Mouse (Mus musculus) heart, postnatal 14 days (tissue): ENCODE measurements around the gene Wnt8b. TPM values are rescaled to one million over a fixed set of nuclear protein-coding genes. Genes with fewer than 3 reads are reported as not detected.
"Not testable (repeated sequence)": the region's sequence is repeated elsewhere in the genome, so short reads cannot be mapped to it uniquely, and the experiment has no call there.

Source experiments
- DNase-seq, 2 experiments: peaks; one replicate each; pipeline ENCODE4 v3.0.0; 2021 to 2022
- intact Hi-C: fragments of 180-260 bp; cut with DNase I; formaldehyde crosslinking; loops from one replicate; pipeline ENCODE4 v1.15.1; 2025
- long read RNA-seq, 2 experiments: library from polyadenylated mRNA; stranded (forward); transcript quantifications; one replicate each; pipeline ENCODE4 v2.0.0; 2021
- total RNA-seq, 2 experiments: library from RNA; stranded (reverse); gene quantifications; 2 replicates each; pipeline ENCODE4 v1.2.3; 2021

The Wnt8b gene
- not detected for total RNA-seq
- long read RNA-seq, experiment 1: 0 reads
- long read RNA-seq, experiment 2: 0 reads

DNA sequence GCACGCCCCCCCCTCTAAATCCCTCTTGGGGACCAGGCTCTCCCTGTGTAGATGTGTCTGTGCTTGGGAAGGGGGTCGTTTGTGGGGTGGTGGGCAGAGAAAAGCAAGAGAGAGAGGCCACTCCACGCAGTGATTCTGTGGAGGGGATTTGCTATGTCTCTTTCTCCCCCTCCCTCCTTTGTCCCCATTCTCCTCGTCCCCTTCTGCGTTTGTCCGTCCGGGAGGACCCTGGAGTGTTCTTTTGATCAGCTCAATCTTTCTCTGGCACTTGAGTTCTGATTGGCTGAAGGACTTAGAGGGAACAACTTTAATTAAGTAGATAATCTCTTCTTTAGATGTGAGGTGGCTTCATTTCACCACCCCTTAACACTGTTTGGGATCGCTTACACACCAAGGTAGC is at the start of gene Wnt8b:
Wnt8b (plus strand) TSS at position 345 of the 400 bp plus-strand sequence.
- intact Hi-C loops: no loop called here
- DNase-seq: no peak

DNA sequence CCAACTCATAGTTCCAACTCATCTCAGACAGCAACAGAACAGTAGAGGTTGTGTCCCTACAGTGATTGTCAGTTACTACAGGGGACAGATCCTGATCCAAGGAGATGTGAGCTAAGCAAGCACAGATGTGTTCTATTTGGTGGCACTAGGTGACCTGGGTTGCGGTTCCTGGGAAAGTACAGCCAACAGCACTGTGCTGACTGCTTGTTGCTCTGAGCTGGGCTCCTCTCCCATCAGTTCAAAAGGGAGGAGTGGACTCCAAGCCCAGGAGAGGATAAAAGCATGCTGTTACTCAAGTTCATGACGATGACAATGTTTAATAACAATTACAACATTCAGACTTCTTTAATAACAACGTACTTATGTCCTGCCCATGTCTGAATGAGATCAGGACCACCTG is 47.5 kb upstream of the Wnt8b start:
- intact Hi-C loops: no loop called here
- DNase-seq: peak in 1 of 2 experiments; percentile 13

DNA sequence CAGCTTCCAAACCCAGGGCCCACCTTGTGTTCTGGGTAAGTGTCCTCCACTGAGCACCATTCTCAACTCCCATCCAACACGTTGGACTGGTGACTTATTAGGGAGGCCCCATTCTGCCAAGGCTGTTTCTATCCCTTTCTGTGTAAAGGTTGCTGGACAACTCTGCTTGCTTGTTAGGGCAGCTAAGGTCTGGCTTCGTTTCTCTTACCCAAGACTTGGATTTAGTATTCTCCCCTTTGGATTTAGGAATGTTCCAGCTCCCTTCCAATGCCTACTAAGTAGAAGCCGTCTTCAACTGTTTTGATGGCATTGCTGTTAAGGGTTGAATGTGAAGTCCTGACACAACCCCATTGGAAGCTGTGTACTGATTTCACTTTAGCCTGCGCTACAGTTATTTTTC is 45.3 kb upstream of the Wnt8b start:
- no peak for DNase-seq
- intact Hi-C loops: no loop called here

DNA sequence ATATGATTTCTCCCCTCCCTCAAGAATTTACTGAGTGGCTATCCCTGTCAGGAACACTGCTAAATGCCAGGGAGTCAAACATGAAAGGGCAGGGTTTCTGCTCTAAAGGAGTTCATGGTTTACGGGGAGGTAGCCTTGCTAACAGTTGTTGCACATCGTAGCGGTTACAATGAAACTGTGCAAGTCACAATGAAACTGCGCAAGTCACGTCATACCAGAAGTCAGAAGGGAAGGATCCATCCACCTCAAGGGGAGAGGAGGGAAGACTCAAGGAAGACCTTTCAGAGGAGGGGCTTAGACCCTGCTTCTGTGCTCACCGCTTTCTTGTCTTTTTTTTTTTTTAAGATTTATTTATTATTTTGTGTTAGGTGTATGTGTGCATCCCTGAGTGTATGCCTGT is 38.4 kb upstream of the Wnt8b start:
- intact Hi-C loops: no loop called here
- no peak for DNase-seq

DNA sequence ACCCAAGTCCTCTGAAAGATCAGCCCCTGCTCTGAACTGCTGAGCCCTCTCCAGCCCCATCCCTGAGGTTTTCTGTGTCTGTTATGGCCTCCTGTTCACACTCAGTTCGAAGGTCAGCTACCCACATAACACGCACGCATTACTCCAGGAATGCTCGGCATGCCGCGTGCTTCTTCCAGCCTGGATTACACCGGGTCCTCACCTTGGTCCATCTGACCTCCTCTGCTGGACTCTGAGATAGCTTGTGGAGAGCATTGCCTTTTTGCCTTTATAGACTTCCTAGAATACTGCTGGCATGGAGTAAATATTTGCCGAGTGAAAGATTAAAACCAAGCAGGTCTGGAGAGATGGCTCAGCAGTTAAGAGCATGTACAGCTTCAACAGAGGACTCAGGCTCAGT is 37.9 kb upstream of the Wnt8b start:
- DNase-seq: no peak
- intact Hi-C loops: no loop called here

DNA sequence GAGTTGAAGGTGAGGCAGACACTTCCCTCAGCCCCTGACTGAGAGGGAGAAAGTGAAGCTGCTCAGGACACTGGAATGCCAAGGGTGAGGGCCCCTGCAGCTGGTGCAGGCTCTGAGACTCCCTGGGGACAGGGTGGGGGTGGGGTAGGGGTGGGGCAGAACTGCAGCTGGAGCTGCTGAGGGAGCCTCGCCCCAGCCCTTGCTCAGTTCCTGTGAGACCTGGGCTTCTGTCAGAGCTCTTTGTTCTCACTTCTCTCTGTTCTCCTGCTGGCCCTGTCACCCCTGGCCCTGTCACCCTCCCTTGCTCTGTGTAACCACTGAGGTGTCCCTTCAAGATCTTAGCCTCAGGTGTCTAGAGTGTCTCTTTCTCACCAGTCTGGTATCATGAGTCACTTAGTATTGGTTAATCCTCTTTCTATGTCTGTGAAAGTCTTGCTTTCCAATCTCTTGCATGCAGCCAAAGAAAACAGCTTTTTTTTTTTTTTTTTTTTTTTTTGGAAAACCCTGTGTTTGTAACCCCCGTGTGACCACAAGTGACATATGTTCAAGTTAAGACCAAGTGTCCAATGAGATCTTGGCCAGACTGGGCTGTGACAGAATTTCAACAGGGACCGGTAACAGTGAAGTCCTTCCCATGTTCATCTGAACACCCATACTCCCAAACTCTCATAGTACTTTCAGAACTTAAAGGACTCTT is 35.8 kb upstream of the Wnt8b start:
- intact Hi-C loops: no loop called here
- no peak for DNase-seq

DNA sequence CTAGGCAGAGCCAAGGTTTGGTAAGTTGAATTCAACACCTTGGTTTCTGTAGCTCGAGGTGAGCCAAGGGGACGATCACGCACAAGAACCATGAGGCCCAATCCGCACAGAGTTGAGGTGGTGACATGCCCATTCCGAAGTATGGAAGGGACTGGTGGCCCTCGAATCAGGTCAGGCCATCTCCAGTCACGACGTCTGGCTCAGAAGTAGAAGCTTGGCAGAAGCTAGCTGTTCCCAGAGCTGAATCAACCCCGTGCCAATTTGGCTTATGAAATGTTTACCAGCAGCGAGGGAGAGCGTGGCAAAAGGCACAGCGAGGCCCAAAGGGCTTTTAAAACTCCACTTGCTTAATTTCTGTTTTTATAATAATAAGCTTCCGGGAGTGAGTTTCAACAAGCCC is 34.6 kb upstream of the Wnt8b start:
- intact Hi-C loops: no loop called here
- peak; percentile 23 to 50 for DNase-seq

DNA sequence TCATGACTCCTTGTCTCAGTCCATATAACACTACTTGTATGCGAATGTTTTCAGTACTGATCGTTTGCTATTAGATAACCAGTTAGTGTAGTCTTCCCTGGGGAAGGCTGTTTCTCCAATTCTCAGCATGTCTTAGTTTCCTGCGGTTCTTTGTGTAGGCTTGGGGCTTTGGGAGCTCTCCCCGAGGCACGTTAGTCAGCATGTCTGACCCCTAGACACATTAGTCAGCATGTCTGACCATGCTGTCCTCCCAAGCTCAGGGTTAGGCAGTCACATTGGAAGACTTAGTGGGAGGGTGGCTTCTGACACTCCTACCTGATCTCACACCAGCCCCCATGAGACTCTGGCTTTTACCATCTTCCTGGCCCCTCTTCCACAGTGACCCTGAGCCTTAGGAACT is 32.8 kb upstream of the Wnt8b start:
- intact Hi-C loops: no loop called here
- DNase-seq: no peak

DNA sequence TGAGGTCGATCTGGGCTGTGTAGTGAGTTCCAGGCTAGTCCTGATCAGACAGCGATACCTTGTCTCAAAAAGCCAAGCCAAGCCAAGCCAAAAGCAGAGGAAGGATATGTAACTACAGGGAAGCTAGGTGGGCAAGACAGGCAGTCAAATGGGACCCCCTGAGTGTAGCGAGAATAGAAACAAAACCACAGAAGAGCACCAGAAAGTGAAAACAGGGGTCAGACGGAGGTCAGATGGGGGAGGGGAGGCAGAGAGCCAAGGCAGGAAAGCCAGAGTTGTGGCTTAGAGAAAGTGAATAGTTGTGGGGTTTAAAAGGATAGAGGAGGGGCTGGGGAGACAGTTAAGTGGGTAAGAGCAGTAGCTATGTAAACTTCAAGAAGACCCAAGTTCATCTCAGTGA is 31.8 kb upstream of the Wnt8b start:
- DNase-seq: no peak
- intact Hi-C loops: no loop called here

DNA sequence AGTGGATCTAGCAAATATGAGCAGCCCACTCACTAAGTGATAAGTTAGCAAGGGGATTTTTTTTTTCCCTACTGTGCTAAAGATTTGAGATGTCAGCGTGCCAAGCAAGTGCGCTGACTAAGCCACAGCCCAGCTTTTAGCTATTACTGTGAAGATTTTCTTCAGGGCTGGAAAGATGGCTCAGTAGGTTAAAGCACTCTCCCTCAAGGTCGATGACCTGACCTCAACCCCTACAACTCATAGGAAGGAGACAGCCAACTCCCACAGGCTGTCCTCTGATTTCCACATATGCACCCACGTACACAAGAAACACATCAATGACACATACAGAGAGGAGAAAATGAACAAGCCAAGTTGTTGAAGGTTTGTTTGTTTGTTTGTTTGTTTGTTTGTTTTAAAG is 31.1 kb upstream of the Wnt8b start:
- no peak for DNase-seq
- intact Hi-C loops: no loop called here

DNA sequence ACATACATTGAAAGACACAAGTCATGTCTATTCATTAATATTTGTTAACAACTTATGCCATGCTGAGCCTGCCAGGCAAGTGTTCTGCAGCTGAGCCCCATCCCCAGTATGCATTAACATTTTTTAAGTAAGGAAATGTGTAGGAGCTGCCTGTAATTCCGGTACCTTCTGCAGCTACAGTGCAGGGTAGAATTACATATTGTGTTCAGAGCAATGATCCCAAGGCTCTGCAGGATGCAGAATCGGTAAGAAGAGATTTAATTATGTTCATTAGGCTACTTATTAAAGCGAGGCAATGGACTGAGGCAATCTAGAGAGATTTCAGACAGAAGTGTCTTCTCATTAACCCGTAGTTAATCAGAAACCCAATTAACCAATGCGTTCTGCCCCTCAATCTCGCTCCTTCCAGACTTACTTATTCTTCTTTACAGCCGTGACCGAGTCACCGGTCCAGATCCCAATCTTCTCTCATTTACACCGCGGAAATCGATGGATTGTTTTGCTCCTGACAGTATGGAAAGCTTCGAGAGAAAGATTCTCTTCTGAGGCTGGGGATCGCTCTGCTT is 27.2 kb upstream of the Wnt8b start:
- intact Hi-C loops, DNase-seq: not testable (repeated sequence)

DNA sequence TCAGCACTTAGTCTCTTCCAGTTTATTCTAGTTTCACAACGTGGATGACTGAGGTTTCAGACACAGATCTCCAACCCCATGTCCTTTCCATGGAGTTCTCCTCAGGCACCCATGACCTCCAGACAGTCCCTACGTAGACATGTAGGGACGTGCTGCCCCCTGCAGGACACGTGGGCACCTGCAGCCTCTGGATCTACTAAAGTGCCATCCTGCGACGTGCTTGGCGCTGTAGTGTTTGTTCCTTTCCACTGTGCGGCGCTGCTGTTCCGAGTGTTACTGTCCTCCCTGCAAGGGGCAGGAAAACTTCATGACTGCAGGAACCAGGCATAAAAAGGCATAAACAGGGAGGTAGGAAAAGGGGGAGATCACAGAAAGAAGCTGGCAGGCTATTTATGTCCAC is 19.1 kb upstream of the Wnt8b start:
- DNase-seq: peak; percentile 85 to 91
- intact Hi-C loops: loop anchor here (5.0 kb wide), 1 partner anchor 102 kb away; no protein-coding TSS in a partner anchor

DNA sequence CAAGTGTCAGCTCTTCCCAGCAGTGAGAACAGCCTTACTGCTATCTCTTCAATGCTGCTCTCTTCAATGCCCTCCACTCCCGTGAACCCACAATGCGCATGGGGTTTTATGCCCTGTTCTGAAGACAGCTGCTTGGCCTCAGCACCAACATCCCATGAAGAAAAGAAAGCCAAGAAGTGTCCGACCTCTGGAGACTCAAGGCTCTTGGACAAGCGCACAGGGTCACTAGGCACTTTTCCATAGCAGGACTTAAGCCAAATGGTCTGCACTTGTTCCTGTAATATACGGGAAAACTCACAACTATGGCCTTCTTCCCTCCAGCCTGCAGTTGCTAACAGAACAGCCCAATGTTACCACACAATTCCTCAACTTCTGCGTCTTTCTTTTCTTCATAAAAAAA is 18.0 kb upstream of the Wnt8b start:
- intact Hi-C loops: no loop called here

DNA sequence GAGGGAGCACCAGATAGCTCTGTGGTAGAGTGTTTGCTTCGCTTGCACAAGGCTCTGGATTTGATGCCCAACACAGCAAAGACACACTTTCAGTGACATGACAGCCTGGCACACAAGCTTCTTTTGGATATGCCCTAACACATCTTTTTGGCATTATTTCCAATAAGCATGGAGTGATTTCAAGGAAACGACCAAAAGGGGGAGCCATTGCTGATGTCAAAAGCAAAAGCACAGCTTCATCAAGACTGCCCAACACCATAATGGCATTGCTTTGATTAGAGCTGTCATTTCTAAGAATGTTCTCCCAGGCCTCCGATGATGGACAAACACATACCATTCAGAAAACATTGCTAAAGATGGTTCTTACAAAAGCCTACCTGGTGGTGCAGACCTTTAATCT is 16.7 kb upstream of the Wnt8b start:
- no peak for DNase-seq
- intact Hi-C loops: no loop called here

More for the DNA sequence above, 18.0 kb upstream of the Wnt8b start:
- peak in 1 of 2 experiments; percentile 17 for DNase-seq

DNA sequence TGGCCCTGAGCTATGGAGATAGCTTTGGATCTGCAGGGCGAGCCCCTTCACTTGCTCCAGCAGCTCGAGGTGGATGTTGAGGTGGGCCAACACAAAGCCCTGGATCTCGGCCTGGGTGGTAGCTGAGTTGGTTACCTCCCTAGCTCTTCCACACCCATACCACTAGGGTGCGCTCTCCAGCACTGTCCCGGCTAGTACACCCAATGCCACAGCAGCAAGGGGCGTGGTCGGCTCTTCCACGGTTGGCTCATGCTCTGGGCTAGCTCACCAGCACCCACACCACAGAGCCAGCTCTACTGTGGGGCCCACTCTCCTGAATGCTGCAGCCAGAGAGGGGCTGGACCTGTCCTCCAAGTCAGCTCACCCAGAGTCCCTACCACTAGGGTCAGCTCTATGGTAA is 6.0 kb upstream of the Wnt8b start:
- intact Hi-C loops: no loop called here
- peak; percentile 24 to 49 for DNase-seq

DNA sequence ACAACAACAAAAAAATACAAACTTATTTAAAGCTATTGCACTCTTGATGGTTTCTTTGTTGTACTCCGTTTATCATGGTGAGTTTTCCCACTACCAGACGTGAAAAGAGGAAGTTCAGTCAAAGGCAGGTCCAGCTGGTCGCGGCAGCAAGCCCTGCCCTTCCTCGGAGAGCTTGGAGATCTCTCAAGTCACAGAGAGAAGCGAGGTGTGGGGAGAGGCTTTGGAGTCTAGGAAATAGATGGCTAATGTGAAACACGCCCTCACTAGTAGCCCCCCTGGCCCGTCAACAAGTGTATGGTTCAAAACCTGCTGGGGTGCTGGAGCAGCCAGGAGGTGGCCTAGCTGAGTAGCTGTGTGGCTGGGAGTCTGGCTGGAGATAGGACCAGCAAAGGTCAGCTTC is 3.2 kb downstream of the Wnt8b start:
- no peak for DNase-seq
- intact Hi-C loops: no loop called here

DNA sequence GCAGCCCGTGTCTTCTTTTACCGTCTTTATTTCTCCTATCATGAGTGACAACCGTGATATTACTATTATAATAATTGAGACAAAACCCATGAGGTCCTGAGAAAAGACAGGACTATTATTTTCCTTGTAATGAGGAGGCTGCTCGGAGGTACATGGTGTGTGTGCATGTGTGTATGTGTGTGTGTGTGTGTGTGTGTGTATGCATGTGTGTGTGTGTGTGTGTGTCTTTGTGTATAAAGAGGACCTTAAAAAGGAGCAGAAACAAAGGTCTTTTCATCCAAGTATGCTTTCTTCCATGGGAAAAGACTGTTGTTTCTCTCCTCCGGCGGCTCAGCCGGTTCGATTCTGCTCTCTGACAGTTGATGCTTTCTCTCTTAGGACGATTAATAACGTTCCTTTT is 3.7 kb downstream of the Wnt8b start:
- intact Hi-C loops: no loop called here

DNA sequence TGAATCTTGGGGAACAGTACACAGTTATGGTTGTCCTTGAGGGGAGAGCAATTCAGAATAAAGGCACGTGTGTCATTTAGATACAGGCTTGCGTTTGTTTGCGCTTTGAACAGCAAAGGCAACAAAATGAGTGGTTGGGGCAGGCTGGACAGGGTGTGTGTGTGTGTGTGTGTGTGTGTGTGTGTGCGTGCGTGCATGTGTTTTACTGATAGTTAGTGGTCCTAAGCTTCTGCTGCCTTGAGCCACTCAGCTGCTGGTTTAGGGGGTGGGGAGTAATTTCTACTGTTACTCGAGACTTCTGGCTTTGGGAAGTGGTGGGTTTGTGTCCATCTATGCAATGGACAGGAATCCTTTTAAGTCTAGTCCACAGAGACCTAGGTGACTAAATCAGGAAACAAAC is 5.7 kb downstream of the Wnt8b start:
- no peak for DNase-seq
- intact Hi-C loops: no loop called here

More for the DNA sequence above, 3.7 kb downstream of the Wnt8b start:
- DNase-seq: no peak

DNA sequence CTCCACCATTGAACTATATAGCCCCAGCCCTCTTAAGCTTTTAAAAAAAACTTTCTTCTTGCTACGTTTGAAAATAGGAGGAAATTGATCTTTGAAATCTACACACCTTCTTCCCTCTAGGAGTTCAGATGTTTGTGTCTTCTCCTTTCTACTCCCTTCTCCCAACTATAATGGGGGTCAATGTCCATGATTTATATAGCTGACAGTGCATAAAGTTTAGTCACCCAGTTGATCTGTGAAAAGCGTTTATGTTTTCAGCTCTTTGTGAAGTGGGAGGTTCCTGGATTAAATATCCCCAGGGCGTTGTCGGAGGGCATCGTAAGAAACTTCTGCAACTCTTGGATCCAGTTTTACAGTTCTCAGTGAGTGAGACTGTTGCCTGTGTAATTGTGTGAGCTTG is 7.0 kb downstream of the Wnt8b start:
- DNase-seq: no peak
- intact Hi-C loops: no loop called here

DNA sequence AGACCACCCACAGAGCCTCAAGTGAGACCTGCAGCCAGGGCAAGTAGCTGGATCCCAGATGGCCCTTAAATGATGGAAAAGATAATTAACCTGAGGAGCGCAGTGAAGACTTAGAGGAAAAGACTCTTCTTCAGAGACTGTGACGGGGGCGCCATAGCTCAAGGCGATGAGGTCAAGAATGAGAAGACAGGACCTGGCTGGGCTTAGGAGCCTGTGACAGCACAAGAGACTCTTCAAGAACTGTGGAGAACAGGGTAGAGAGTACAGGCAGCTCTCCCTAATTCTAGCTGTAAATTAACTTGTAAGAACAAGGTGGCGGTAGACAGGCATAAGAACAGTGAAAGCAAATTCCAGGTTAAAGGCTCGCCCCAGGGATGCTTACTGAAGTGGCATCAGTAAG is 8.7 kb downstream of the Wnt8b start:
- DNase-seq: no peak
- intact Hi-C loops: no loop called here

DNA sequence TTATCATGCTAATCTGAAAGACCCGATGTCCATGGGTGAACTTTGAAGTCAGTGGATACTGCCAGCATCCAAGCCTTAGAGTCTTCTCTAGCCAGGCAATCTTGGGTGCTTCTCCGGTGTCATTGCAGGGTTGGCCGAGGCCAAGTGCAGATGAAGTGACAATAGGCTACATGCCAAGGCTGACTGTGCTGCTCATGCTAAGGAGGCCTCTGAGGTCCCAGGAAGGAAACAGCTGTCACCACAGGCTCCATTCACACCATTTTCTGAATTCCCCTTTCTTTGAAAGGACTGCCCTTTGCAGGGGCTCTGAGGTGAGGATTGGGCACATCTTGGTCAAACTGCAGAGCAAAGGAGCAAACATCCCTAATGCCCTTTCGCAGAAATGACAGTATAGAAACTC is 9.5 kb downstream of the Wnt8b start:
- no peak for DNase-seq
- intact Hi-C loops: no loop called here

DNA sequence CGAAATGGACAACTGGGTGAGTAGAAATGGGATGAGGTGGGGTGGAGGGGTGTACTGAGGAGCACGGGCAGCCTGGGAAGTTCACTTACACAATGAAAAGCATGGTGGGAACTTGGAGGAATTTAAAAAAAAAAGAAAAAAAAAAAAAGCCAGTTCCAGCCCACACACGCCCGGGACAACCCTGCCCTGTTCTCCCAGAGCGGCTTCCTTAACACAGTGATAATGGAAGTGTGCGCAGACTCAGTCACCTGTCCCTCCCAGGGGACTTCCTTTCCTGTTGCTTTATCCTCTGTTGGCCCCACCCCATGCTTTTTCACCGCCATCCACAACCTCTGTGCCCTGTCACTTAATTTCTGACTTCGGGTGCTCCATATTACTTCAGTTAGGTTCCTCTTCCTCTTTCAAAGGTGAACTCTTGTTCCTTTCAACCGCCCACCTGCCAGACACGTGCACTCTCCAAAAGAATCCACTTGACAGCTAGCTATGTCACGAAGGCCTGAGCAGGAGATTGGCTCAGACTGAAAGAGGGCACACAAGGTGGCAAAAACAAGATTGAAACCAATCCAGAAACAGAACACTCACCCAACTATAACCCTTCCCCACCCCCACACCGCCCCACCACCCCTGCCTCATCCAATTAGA is 17.4 kb downstream of the Wnt8b start:
- intact Hi-C loops: no loop called here
- DNase-seq: no peak
